Mouse (Mus musculus) liver, embryonic 11.5 days (tissue): ENCODE data around the gene Zfp92. TPM values are rescaled to one million over a fixed set of nuclear protein-coding genes. Genes with fewer than 3 reads are reported as not detected.

Experiments used
- polyA plus RNA-seq: library from polyadenylated mRNA; unstranded; fragments of >200 nt; fragmentation: Nextera tagmentation; extraction: Ambion mirVana; gene quantifications from 2 replicates; pipeline ENCODE4 v1.2.1, GENCODE M21; 2014

The Zfp92 gene
- polyA plus RNA-seq, 1 experiment from 2014 or later = not detected

Other genes starting within 250 kb of the Zfp92 start
- gene Spin2d, start 234.1 kb upstream of the Zfp92 start, polyA plus RNA-seq = not detected in 2 replicates
- gene Xlr3b, start 218.9 kb upstream of the Zfp92 start, polyA plus RNA-seq = 5.2 and 8.1 TPM in 2 replicates
- 3.3 and 3.8 TPM in 2 replicates for gene Xlr4b, start 196.8 kb upstream of the Zfp92 start, polyA plus RNA-seq
- gene F8a, start 182.8 kb upstream of the Zfp92 start, polyA plus RNA-seq = 6.2 and 6.5 TPM in 2 replicates
- 0.53 and 1.2 TPM in 2 replicates for gene Xlr4c, start 168.0 kb upstream of the Zfp92 start, polyA plus RNA-seq
- gene Xlr3c, start 145.7 kb upstream of the Zfp92 start, polyA plus RNA-seq = not detected in 2 replicates
- not detected in 2 replicates for gene Xlr5a, start 118.1 kb upstream of the Zfp92 start, polyA plus RNA-seq
- not detected in 2 replicates for gene Xlr5c, start 118.1 kb upstream of the Zfp92 start, polyA plus RNA-seq
- gene Gm45015, start 74.3 kb upstream of the Zfp92 start, polyA plus RNA-seq = not detected in 2 replicates
- 8.4 TPM in 2 replicates for gene Zfp275, start 68.5 kb upstream of the Zfp92 start, polyA plus RNA-seq
- not detected in 2 replicates for gene Gm18336, start 12.4 kb upstream of the Zfp92 start, polyA plus RNA-seq
- not detected in 2 replicates for gene Trex2, start 24.2 kb downstream of the Zfp92 start, polyA plus RNA-seq
- gene Haus7, start 47.9 kb downstream of the Zfp92 start, polyA plus RNA-seq = 66.2 and 67.8 TPM in 2 replicates
- 21.5 and 22.9 TPM in 2 replicates for gene Bgn, start 72.5 kb downstream of the Zfp92 start, polyA plus RNA-seq
- 0.09 and 0.10 TPM in 2 replicates for gene Atp2b3, start 92.0 kb downstream of the Zfp92 start, polyA plus RNA-seq
- 20.6 and 30.7 TPM in 2 replicates for gene Dusp9, start 228.3 kb downstream of the Zfp92 start, polyA plus RNA-seq
- gene Pnck, start 249.0 kb downstream of the Zfp92 start, polyA plus RNA-seq = 2.2 and 2.3 TPM in 2 replicates